In genomic region chr14:18210795-18211194, GRCm38 (mm10) we compare ENCODE assay signal across 9 mouse cellular contexts. TPM values are rescaled to one million over a fixed set of nuclear protein-coding genes. Genes with fewer than 3 reads are reported as not detected.
A peak's percentile ranks its signal among the peaks of the same experiment; 100 is the strongest.
DNase-seq lines count a peak whose midpoint lies in the region; ATAC-seq and TF ChIP-seq lines count a peak whose summit lies in the region.
"Had no signal": no experiment of that assay in that cellular context is flagged by ENCODE, and none has a peak within 500 bp of the region (broad histone marks: within the 10 kb centered on the region; RNA-seq: fewer than 3 reads in every experiment).

No protein-coding gene starts in this region.

- H3K4me2 ChIP-seq in intestine, embryonic 14.5 days (ENCODE audit: low read length), result no peak overlapping the region
- no peak overlapping the region for H3K4me2 ChIP-seq in intestine, embryonic 16.5 days (ENCODE audit: low read depth, low read length)
- H3K4me2 ChIP-seq in forebrain, embryonic 14.5 days (ENCODE audit: low read length), result no peak overlapping the region
- H3K4me2 ChIP-seq: liver, embryonic 13.5 days had no signal

- ATAC-seq in intestine, embryonic 14.5 days (replicated peaks; ENCODE audit: low FRiP score, low TSS enrichment, low read depth), result no peak
- no peak for ATAC-seq in intestine, embryonic 16.5 days
- peak; percentile 44 for ATAC-seq in Patski
- no peak for ATAC-seq in forebrain, embryonic 14.5 days

- peak; percentile 46 for DNase-seq in intestine, embryonic 14.5 days (ENCODE audit: low spot score)
- no peak for DNase-seq in Patski (ENCODE audit: low read depth, low spot score)
- peak; percentile 55 for DNase-seq in forebrain, embryonic 14.5 days (ENCODE audit: low spot score)
- peak; percentile 28 for DNase-seq in lung, postnatal 10 days
- no peak for DNase-seq in right cerebral cortex, postnatal 4 days
- no peak for DNase-seq in natural killer cell, adult 2 months (ENCODE audit: low spot score in 2 of 2)
- no peak for DNase-seq in adrenal gland, adult 2 months
- DNase-seq: liver, embryonic 13.5 days had no signal

- no peaks in the 10 kb centered on the region for H3K4me1 ChIP-seq in intestine, embryonic 14.5 days (replicated peaks; ENCODE audit: control insufficient read depth, insufficient read depth, low read length)
- no peaks in the 10 kb centered on the region for H3K4me1 ChIP-seq in intestine, embryonic 16.5 days (ENCODE audit: control insufficient read depth, insufficient read depth, low read length)
- H3K4me1 ChIP-seq in forebrain, embryonic 14.5 days (ENCODE audit: control insufficient read depth, insufficient read depth, low read length), result no peaks in the 10 kb centered on the region
- H3K4me1 ChIP-seq: liver, embryonic 13.5 days had no signal

- WGBS in intestine, embryonic 14.5 days, result 85% methylated on average over 3 of the region's 3 CpGs
- WGBS in intestine, embryonic 16.5 days, result 82% methylated on average over 3 of the region's 3 CpGs
- 84% methylated on average over 3 of the region's 3 CpGs for WGBS in forebrain, embryonic 14.5 days

- CTCF ChIA-PET in Patski (lab: Charles Lee), result interaction anchor here (0.7 to 1.3 kb wide), 7 partner anchors 9 to 74 kb away, joined by 3 to 4 read pairs (median 3); partner anchors contain the start of genes Nkiras1 and Rpl15

- H3K4me3 ChIP-seq in intestine, embryonic 14.5 days (ENCODE audit: low read depth, low read length), result no peak overlapping the region
- H3K4me3 ChIP-seq in intestine, embryonic 16.5 days (ENCODE audit: low read length), result no peak overlapping the region
- H3K4me3 ChIP-seq in forebrain, embryonic 14.5 days (ENCODE audit: low read depth, low read length), result no peak overlapping the region
- H3K4me3 ChIP-seq: liver, embryonic 13.5 days had no signal

- TF ChIP-seq CTCF in Patski (IDR thresholded peaks at IDR 0.05), result peak; percentile 65

- 0 out of 2 replicates have a peak, but pooled peaks cover 4% of the 10 kb centered on the region for H3K36me3 ChIP-seq in intestine, embryonic 14.5 days (ENCODE audit: control insufficient read depth, insufficient read depth, low read length)
- no peaks in the 10 kb centered on the region; the same call in 1 of the 2 replicates for H3K36me3 ChIP-seq in intestine, embryonic 16.5 days (ENCODE audit: control insufficient read depth, insufficient read depth, low read length)
- no peaks in the 10 kb centered on the region for H3K36me3 ChIP-seq in forebrain, embryonic 14.5 days (ENCODE audit: control insufficient read depth, insufficient read depth, low read length)
- H3K36me3 ChIP-seq: liver, embryonic 13.5 days had no signal

- no peaks in the 10 kb centered on the region for H3K9me3 ChIP-seq in intestine, embryonic 14.5 days (ENCODE audit: control insufficient read depth, low read length)
- H3K9me3 ChIP-seq in intestine, embryonic 16.5 days (ENCODE audit: control insufficient read depth, low read length), result no peaks in the 10 kb centered on the region
- no peaks in the 10 kb centered on the region for H3K9me3 ChIP-seq in forebrain, embryonic 14.5 days (replicated peaks; ENCODE audit: control insufficient read depth, low read length)
- H3K9me3 ChIP-seq: liver, embryonic 13.5 days had no signal

- no peaks in the 10 kb centered on the region for H3K27me3 ChIP-seq in intestine, embryonic 14.5 days (replicated peaks; ENCODE audit: control insufficient read depth, insufficient read depth, low read length)
- H3K27me3 ChIP-seq in intestine, embryonic 16.5 days (replicated peaks; ENCODE audit: control insufficient read depth, insufficient read depth, low read length), result no peaks in the 10 kb centered on the region
- no peaks in the 10 kb centered on the region for H3K27me3 ChIP-seq in Patski
- no peaks in the 10 kb centered on the region for H3K27me3 ChIP-seq in forebrain, embryonic 14.5 days (replicated peaks; ENCODE audit: control insufficient read depth, insufficient read depth, low read length)
- H3K27me3 ChIP-seq: liver, embryonic 13.5 days had no signal

- H3K27ac ChIP-seq in intestine, embryonic 14.5 days (ENCODE audit: low read depth), result no peak overlapping the region
- H3K27ac ChIP-seq in intestine, embryonic 16.5 days (ENCODE audit: low read length), result no peak overlapping the region
- H3K27ac ChIP-seq in forebrain, embryonic 14.5 days (ENCODE audit: low read depth, low read length), result no peak overlapping the region
- H3K27ac ChIP-seq: liver, embryonic 13.5 days had no signal

- in situ Hi-C loops in Patski (cut with MboI; ENCODE audit: low pct_unique_long_range_greater_than_20kb), result loop anchor here (25.0 kb wide), 1 partner anchor 1948 kb away; no protein-coding TSS in a partner anchor

- H3K9ac ChIP-seq in intestine, embryonic 14.5 days (ENCODE audit: low read length), result no peak overlapping the region
- no peak overlapping the region for H3K9ac ChIP-seq in intestine, embryonic 16.5 days (ENCODE audit: low read depth, low read length)
- no peak overlapping the region for H3K9ac ChIP-seq in forebrain, embryonic 14.5 days (ENCODE audit: low read length)
- H3K9ac ChIP-seq: liver, embryonic 13.5 days had no signal

- POLR2A ChIA-PET in Patski (lab: Charles Lee), result interaction anchor here (1.4 kb wide), 1 partner anchor 59 kb away, joined by 5 read pairs; no protein-coding TSS in a partner anchor

RNA-seq across cellular contexts. Expression of gene Nr1d2, which starts 28.1 kb away (rescaled TPM):
- polyA plus RNA-seq in intestine, embryonic 14.5 days (2014; fragmentation: Nextera tagmentation; extraction: Ambion mirVana), result 8.8 and 8.9 TPM in 2 replicates
- 3.6 and 3.8 TPM in 2 replicates for polyA plus RNA-seq in intestine, embryonic 16.5 days (2015; fragmentation: Nextera tagmentation; extraction: Ambion mirVana)
- polyA plus RNA-seq in Patski (2021), result 50.2 TPM
- polyA plus RNA-seq in forebrain, embryonic 14.5 days (2014; fragmentation: Nextera tagmentation; extraction: Ambion mirVana), result 6.7 and 7.1 TPM in 2 replicates
- total RNA-seq in adrenal gland, adult 2 months (2021), result 10 to 100 TPM; 37.0 to 82.4 TPM
- polyA plus RNA-seq in adrenal gland, adult 2 months (2012; rRNA removed), result 65.7 and 78.2 TPM in 2 replicates

Comparison
In these comparisons a context has a peak if more than half of its experiments do, and no peak if none do; other contexts are left out.
1. DNase-seq: peak in intestine, embryonic 14.5 days (single experiment), forebrain, embryonic 14.5 days (single experiment) and lung, postnatal 10 days (single experiment); none in Patski (single experiment), right cerebral cortex, postnatal 4 days (single experiment), natural killer cell, adult 2 months (0 of 2) and adrenal gland, adult 2 months (single experiment).